Mouse (Mus musculus) heart, adult 2 months (tissue): ENCODE measurements around the gene Lpin2. TPM values are rescaled to one million over a fixed set of nuclear protein-coding genes. Genes with fewer than 3 reads are reported as not detected.

ENCODE experiments used
- DNase-seq, 2 experiments: peaks; one replicate each; pipeline ENCODE4 v3.0.0; 2021
- H3K27ac ChIP-seq: fragments of 200-600 bp; 2 replicates; pipeline ENCODE4 v1.8.1; 2022
- H3K27me3 ChIP-seq: fragments of 200-500 bp; 2 replicates; pipeline ENCODE4 v1.6.1; 2012; ENCODE audit warnings: mild to moderate bottlenecking, low read length, inconsistent platforms, mixed read lengths; ENCODE audit not compliant: control insufficient read depth, insufficient read depth
- H3K36me3 ChIP-seq: fragments of 200-500 bp; 2 replicates; pipeline ENCODE4 v1.6.1; 2012; ENCODE audit warnings: low read length, inconsistent platforms; ENCODE audit not compliant: control insufficient read depth, insufficient read depth
- H3K4me1 ChIP-seq: fragments of 200-500 bp; 2 replicates; pipeline ENCODE4 v1.6.1; 2011; ENCODE audit warnings: low read length; ENCODE audit not compliant: control insufficient read depth, insufficient read depth
- H3K4me3 ChIP-seq: fragments of 200-600 bp; 2 replicates; pipeline ENCODE4 v1.8.1; 2022
- H3K79me2 ChIP-seq: fragments of 200-500 bp; replicated peaks from 2 replicates; pipeline ENCODE4 v1.6.1; 2012; ENCODE audit warnings: mild to moderate bottlenecking, inconsistent platforms, low read length, moderate library complexity, mixed read lengths; ENCODE audit not compliant: control insufficient read depth, insufficient read depth
- H3K9ac ChIP-seq: fragments of 200-500 bp; 2 replicates; pipeline ENCODE4 v1.6.1; 2012; ENCODE audit warnings: low read depth, mild to moderate bottlenecking, control low read depth, inconsistent platforms, low read length, mixed read lengths
- CTCF ChIP-seq: fragments of 200-600 bp; IDR thresholded peaks from 2 replicates; pipeline ENCODE4 v1.8.1; 2022; ENCODE audit warnings: antibody characterized with exemption, mild to moderate bottlenecking, moderate library complexity
- EP300 ChIP-seq: fragments of 200-500 bp; IDR thresholded peaks from 2 replicates; pipeline ENCODE4 v1.6.1; 2011; ENCODE audit warnings: low read depth, low read length, control low read depth; ENCODE audit not compliant: insufficient read depth
- POLR2A ChIP-seq: fragments of 200-500 bp; IDR thresholded peaks from 2 replicates; pipeline ENCODE4 v1.6.1; 2011; ENCODE audit warnings: mild to moderate bottlenecking, low read depth, low read length, control low read depth; ENCODE audit not compliant: insufficient read depth
- WGBS: fragments of 180-500 bp; shearing (Covaris S2); methylation state at CpG from one replicate; pipeline ENCODE4 v1.1.7; 2018; 5-methylcytosine and 5-hydroxymethylcytosine counted together
- intact Hi-C: fragments of 180-260 bp; cut with DNase I; formaldehyde crosslinking; loops from one replicate; pipeline ENCODE4 v1.15.1; 2025
- polyA plus RNA-seq: library from polyadenylated mRNA; depleted of rRNA; stranded (reverse); fragments of >200 nt; gene quantifications from 2 replicates; pipeline ENCODE4 v1.2.3, GENCODE M21; 2012
- total RNA-seq, 2 experiments: library from RNA; stranded (reverse); gene quantifications; 2 replicates each; pipeline ENCODE4 v1.2.3; 2021

Lpin2 gene
- total and polyA plus RNA-seq, 3 experiments, result 3.4 to 13.1 (median 6.0) TPM

GRCm38 (mm10) chr17:71207268-71207667 is 24.9 kb downstream of the Lpin2 start:
- H3K27ac ChIP-seq, result no peak overlapping the region
- WGBS, result 95% methylated on average over 3 of the region's 3 CpGs
- no peak overlapping the region for H3K4me3 ChIP-seq
- H3K4me1 ChIP-seq, result no peaks in the 10 kb centered on the region
- intact Hi-C loops, result no loop called here
- TF ChIP-seq POLR2A (no peak), EP300 (no peak)
- H3K27me3 ChIP-seq, result no peaks in the 10 kb centered on the region
- peaks cover 2% of the 10 kb centered on the region; the same call in 1 of the 2 replicates for H3K79me2 ChIP-seq
- no peak overlapping the region for H3K9ac ChIP-seq
- H3K36me3 ChIP-seq, result no peaks in the 10 kb centered on the region
- no peak for DNase-seq

- 100% methylated on average over 1 of the region's 1 CpGs for WGBS
- intact Hi-C loops, result no loop called here
Measured at GRCm38 (mm10) chr17:71208376-71208775, 26.0 kb downstream of the Lpin2 start.

GRCm38 (mm10) chr17:71208921-71209320 is 26.6 kb downstream of the Lpin2 start:
- intact Hi-C loops, result no loop called here
- H3K79me2 ChIP-seq, result peaks cover 3% of the 10 kb centered on the region; the same call in 1 of the 2 replicates
- H3K4me1 ChIP-seq, result no peaks in the 10 kb centered on the region
- H3K4me3 ChIP-seq, result no peak overlapping the region
- no peak for DNase-seq
- no peak overlapping the region for H3K9ac ChIP-seq
- H3K27ac ChIP-seq, result no peak overlapping the region
- TF ChIP-seq EP300, result no peak
- TF ChIP-seq POLR2A, result no peak
- 91% methylated on average over 1 of the region's 1 CpGs for WGBS
- no peaks in the 10 kb centered on the region for H3K36me3 ChIP-seq
- H3K27me3 ChIP-seq, result no peaks in the 10 kb centered on the region

More at GRCm38 (mm10) chr17:71208376-71208775, 26.0 kb downstream of the Lpin2 start:
- Histone ChIP-seq H3K4me1 (no peaks in the 10 kb centered on the region), H3K27ac (no peak overlapping the region), H3K9ac (no peak overlapping the region), H3K79me2 (peaks cover 3% of the 10 kb centered on the region; the same call in 1 of the 2 replicates), H3K4me3 (no peak overlapping the region), H3K27me3 (no peaks in the 10 kb centered on the region), H3K36me3 (no peaks in the 10 kb centered on the region)
- no peak for DNase-seq
- no peak for TF ChIP-seq EP300
- TF ChIP-seq POLR2A, result no peak
- TF ChIP-seq CTCF, result no peak

- DNase-seq, result no peak
- 71% methylated on average over 3 of the region's 3 CpGs for WGBS
- Histone ChIP-seq H3K9ac (no peak overlapping the region), H3K4me3 (no peak overlapping the region), H3K4me1 (no peaks in the 10 kb centered on the region), H3K36me3 (no peaks in the 10 kb centered on the region), H3K79me2 (peaks cover 3% of the 10 kb centered on the region; the same call in 1 of the 2 replicates), H3K27ac (no peak overlapping the region), H3K27me3 (no peaks in the 10 kb centered on the region)
- intact Hi-C loops, result no loop called here
- TF ChIP-seq POLR2A, result no peak
- no peak for TF ChIP-seq EP300
- TF ChIP-seq CTCF, result no peak
Measured at GRCm38 (mm10) chr17:71209936-71210335, 27.6 kb downstream of the Lpin2 start.

GRCm38 (mm10) chr17:71211962-71212646 is 29.7 kb downstream of the Lpin2 start:
- TF ChIP-seq CTCF (no peak), EP300 (no peak), POLR2A (no peak)
- H3K79me2 ChIP-seq, result 0 out of 2 replicates have a peak, but pooled peaks cover 2% of the 10 kb centered on the region
- H3K4me3 ChIP-seq, result no peak overlapping the region
- no peak overlapping the region for H3K27ac ChIP-seq
- intact Hi-C loops, result no loop called here
- H3K9ac ChIP-seq, result no peak overlapping the region
- DNase-seq, result no peak
- no peaks in the 10 kb centered on the region for H3K27me3 ChIP-seq
- H3K4me1 ChIP-seq, result peaks cover 1% of the 10 kb centered on the region; the same call in 1 of the 2 replicates
- no peaks in the 10 kb centered on the region for H3K36me3 ChIP-seq
- 76% methylated on average over 6 of the region's 6 CpGs for WGBS

- no peaks in the 10 kb centered on the region for H3K27me3 ChIP-seq
- H3K79me2 ChIP-seq, result 0 out of 2 replicates have a peak, but pooled peaks cover 2% of the 10 kb centered on the region
- H3K4me3 ChIP-seq, result no peak overlapping the region
- H3K9ac ChIP-seq, result no peak overlapping the region
- TF ChIP-seq EP300 (no peak), POLR2A (no peak), CTCF (no peak)
- DNase-seq, result no peak
- intact Hi-C loops, result no loop called here
- H3K4me1 ChIP-seq, result peaks cover 1% of the 10 kb centered on the region; the same call in 1 of the 2 replicates
- H3K27ac ChIP-seq, result no peak overlapping the region
- H3K36me3 ChIP-seq, result no peaks in the 10 kb centered on the region
- WGBS, result 55% methylated on average over 1 of the region's 1 CpGs
Measured at GRCm38 (mm10) chr17:71213666-71214065, 31.3 kb downstream of the Lpin2 start.
